Mouse (Mus musculus) lung, postnatal 36 days (tissue): ENCODE results near the gene Bcar3.
A peak's percentile ranks its signal among the peaks of the same experiment; 100 is the strongest.
"Not testable (repeated sequence)": the region's sequence is repeated elsewhere in the genome, so short reads cannot be mapped to it uniquely, and the experiment has no call there.

Source experiments
- DNase-seq: peaks from one replicate; pipeline ENCODE4 v3.0.0; 2022; ENCODE audit warnings: mixed read lengths

The Bcar3 gene

DNA sequence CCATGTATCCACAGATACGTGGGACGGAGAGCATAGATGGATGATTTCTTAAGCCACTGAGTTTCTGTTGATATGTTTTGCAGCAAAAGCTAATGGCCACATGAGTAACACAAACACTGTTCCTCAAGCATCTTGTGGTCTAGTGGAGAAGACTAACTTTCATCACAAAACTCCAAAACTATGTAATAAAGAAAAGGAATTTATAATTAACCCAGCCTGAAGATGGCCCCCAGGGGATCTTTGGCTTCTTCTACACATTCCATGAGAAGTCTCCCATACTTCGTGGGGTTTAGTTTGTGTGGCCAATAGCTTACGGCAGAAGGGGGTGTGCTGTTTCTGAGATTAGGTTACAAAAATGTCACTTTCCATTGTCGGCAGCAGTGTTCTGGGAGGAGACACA, 92.5 kb downstream of the Bcar3 start:
- no peak for DNase-seq

DNA sequence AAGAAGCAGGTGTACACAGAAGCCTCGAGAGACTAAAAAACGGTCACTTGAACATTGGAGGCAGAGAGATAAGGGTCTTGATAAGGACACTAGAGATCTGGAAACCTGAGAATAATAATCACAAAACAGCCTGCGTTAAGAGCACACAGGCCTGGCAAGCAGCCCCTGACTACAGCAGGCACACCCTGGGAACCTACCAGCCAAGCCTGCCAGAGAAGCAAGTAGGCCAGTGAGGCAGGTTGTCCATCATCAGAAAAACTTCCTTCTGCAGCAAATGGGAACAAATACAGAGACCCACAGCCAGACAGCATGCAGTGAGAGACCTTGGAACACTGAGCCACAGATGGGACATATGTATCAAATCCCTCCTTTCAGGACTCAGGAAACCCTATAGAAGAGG, 93.8 kb downstream of the Bcar3 start:
- no peak for DNase-seq

DNA sequence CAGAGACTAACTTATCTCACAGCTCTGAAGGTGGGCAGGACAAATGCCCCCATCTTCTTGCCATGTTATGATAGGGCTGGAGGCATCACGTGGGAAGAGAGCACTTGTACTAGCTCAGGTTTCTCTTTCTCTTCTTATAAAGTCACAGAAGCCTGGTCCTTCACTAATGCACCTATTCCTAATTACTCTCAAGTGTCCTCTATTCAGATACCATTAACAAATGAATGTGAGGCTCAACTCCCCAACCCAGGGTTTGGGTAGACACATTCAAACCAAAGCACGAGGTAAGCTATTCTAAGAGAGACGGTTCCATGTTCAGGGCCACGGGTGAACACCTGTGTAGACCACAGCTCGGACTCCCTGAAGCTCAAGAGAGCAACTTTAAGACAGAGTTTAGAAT, 96.0 kb downstream of the Bcar3 start:
- DNase-seq = no peak

DNA sequence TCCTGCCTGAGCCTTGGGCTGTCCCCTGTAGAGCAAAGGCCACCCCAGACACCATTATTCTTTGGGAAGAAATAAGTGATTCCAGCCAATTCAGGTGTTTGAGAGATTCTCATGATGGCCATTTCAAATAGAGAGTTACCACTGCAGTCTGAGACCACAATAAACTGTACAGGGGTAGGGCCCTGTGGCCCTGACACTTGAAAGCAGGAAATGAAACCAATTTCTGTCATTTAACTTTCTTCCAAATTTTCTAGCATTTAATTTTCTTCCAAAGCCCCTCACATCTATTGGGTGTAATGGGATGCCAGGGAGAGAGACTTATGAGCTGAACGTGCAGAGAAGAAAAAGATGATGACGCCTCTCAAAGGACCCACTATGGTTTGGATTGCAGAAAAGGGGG, 97.2 kb downstream of the Bcar3 start:
- DNase-seq = no peak

DNA sequence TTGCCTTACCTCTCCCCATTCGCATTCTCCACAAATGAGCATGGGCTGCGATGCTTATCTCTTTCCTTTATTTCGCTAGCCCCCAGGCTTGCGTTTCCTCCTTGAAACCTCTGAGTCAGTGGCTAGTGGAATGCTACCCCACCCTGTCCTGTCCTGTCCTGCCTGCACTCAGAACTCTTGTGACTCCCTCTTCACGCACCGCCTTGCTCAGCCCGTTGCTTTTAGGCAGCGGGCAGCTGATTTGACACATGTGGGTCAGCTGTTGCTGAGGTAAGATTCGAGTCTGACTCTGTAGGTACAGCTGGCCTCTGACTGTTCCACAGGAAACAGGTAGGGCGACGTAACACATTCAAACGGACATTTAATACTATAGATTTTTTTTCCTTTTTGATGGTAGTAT, 97.9 kb downstream of the Bcar3 start:
- peak; percentile 41 for DNase-seq

DNA sequence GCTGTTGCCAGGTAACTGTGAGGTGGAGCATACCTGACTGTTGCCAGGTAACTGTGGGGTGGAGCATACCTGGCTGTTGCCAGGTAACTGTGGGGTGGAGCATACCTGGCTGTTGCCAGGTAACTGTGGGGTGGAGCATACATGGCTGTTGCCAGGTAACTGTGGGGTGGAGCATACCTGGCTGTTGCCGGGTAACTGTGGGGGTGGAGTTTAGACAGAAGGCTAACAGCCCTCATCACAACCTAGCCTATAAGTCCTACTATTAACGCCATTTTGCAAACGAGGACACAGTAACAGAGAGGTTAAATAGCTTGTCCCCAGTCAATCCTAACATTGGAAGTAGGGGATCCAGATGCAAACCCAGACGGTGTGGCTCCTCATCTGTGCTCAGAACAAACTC, 99.5 kb downstream of the Bcar3 start:
- not testable (repeated sequence) for DNase-seq

DNA sequence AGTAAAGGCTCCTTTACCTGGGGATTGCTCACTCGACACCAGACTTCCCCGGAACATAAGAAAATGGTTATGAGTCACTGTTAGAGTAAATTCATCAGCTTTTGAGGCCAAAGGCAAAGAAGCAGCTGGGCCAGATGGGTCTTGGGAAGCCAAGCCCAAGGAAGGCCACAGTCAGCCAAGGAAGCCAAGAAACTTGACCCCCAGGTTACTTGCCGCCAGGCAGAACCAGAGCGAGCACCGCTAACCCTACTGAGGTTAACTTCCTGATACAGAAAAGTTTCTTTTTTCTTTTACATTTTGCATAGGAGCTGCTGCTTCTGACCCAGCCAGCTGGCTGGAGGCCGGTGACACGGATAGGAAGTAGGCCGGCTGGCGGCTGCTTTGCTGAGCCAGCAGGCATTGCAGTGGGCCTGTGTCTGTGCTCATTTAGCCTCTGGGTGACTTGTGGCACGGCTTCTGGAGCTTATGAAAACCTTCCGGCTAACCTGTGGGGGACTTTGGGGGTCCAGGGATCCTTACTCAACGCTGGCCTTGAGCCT, 100.0 kb downstream of the Bcar3 start:
- DNase-seq = peak; percentile 25

DNA sequence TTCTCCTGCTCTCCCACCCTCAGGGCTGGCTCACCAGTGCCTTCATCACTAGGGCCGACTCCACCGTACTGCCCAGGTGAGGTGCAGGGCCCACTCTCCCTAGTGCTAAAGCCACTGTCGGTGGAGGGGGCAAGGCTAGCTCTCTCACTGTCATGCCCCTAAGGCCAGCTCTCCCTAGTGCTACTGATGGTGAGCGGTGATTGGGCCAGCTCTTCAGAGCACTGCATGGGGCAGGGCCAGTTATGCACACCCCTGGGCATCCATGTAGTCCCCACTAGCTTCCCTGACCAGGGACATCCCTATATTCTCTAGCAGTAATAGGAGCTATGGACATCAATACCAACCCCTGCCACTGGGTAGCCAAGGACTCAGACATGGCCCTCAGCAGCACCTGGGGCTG, 103.0 kb downstream of the Bcar3 start:
- DNase-seq = no peak

DNA sequence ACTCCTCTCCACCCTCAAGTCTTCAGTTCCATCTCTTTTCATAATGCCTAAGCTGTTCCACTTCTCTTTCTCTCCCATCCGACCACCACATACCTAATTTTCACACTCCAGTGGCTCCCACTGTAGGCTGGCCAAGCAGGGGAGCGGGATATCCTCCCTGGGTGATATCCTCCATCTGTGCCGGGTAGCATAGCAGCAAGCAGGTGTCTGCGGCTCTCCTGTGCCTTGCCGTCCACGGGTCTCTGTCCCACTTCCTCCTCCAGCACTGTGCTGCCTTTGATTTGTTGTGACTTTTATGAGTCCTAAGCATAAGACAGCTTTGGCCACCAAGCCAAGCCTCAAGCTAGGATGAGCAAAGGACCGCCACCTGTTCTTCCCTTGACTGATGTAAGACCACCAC, 103.5 kb downstream of the Bcar3 start:
- no peak for DNase-seq

DNA sequence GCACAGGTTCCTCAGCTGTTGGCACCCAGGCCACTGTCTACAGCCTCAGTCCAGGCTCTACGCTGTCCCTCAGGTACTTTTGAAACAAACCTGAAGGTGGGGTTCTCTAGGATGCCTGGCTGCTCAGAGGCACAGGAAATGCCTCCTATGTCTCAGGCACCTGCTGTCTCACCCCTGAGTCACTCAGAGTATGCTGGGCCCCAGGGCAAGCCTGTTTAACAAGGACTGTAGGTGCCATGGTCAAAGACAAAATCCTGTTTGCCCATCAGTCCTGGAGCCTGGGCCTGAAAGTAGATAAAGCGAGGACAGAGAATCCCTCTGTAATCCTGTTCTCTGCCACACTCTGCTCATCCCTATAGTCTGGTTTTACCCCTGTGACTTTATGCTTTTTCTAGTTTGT, 107.1 kb downstream of the Bcar3 start:
- no peak for DNase-seq

DNA sequence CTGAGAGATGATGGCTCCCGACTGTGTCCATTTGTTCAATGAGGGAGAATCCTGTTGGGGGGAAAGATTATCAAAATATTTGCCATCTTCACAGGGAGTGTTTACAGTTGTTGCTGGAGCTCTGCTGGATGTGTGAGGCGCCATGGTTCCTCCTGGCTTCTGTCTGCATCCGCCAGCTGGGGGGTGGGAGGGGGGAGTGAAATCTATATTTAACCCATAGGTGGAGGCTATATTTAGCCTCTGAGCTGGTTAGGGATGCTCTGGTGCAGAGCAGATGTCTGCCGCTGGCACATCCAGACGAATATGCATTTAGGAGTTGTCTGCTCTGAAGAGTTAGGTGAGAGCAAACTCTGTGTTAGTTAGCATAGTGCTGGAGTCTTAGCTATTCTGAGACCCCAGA, 108.2 kb downstream of the Bcar3 start:
- DNase-seq = no peak

DNA sequence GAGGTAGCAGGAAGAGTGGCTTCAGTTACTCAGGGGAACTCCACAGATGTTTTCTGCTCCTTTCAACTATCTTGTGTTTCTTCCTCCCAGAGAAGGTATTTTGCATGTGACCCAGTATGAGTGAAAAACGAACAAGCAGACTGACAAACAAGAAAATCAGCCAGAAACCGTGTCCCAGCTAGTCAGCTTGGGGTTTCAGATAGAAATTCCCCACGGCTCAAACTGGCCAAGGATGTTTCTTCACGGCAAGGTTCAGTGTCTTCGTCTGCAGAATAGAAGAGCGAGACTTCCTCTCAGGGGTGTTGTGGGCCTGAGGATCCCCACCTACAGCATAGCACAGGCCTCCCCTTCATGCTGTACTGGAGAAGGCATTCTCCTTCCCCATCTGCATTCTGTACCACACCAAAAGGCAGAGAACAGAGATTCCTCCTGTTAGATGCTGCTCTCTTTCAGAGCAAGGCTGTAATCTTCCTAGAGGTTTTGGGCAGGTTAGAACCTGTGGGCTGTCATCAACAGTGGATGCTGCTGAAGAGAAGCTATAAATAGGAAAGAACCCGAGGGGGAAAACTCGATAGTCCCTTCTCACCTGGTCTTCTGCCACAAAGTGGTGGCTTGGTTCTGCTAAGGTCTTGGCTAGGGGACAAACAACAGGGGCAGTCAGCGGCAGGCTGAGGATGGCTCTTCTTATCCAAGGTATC, 110.1 kb downstream of the Bcar3 start:
- DNase-seq = no peak

DNA sequence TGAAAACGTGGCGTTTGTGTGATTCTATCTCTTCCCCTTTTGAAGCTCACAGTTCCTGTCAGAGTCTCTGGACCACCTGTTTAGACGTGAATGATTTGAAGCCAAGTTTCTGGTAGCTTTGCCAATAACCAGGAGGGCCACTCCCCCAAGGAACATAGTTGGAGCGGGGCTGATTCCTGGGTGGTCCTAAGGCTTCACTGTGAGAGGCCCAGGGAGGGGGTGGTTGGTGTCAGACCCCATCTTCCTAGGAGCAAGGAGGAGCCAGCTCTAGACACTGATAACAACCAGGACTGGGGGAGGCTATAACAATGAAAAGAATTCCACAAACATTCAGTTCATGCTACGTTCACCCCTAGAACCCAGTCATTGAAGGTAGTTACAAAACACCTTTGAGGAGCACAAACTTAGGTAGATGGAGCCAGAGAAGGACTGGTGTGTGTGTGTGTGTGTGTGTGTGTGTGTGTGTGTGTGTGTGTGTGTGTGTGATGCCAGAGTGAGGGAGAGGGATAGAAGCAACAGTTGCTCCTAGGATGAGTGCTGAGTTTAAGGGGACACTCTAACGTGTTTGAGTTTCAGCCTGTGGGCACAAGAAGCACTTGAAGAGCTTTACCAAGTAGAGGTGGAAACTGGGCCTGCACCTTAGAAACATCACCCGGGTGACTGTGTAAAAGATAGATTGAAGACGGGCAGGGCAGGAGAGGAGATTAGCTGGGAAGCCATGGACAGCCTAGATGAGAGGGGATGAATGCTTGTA, 111.4 kb downstream of the Bcar3 start:
- no peak for DNase-seq

DNA sequence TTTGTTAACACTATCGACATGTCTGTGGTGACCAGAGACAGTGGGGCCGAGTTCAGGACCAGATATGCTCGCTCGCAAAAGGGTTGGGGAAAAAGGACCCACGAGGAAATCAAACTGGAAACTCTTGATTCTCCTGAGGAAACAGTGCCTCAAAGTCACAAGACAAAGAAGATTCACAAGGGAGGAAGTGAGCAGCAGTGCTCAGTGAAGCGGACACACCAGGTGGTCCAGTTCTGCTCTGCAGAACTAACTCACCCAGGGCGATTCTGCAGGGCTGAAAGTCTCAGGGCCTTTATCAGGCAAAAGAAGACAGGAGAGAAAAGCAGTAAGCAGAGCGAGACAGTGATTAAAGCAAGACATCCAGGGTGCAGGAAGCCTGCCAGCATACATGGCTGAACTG, 112.5 kb downstream of the Bcar3 start:
- DNase-seq = no peak

DNA sequence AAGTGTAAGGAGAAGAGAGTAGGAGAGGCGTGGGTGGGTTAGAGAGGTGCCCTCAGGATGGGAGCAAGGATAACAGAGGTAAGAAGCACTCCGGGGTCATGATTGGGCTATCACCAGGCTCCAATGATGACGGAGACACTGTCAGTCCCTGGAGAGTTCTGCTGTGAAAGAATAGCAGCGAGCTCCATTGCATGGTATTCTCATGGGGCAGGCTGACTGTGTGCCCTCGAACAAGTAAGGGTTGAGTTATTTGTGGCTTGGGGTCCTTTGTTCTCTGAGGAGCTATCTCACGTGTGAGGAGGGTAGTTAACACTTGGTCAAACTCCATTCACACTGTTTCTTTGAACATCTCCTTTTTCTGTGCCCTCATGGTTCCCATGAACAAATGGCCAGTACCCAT, 113.8 kb downstream of the Bcar3 start:
- DNase-seq = no peak

DNA sequence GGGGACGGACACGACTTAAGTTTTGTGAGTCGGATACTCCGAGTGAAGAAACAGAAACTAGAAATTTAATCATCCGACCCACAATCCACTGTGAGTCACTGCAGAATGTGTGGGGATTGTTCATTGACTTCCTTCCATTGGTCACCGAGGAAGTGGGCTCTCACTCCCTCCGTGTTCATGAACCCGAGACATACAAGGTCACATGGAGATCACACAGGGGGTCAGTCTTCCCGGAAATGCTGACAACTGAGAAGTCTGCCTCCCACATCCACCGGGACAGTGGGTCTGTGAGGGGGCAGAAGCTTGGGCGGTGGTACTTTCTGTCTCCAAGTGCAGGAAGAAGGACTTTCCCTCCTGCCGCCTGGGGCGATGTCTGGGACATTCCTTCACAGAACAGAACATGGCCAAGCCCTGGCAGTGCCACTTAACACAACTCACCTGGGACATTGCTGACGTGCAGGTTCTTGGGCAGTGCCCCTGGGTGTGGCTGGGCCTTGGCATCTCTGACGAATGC, 114.9 kb downstream of the Bcar3 start:
- peak; percentile 81 for DNase-seq

DNA sequence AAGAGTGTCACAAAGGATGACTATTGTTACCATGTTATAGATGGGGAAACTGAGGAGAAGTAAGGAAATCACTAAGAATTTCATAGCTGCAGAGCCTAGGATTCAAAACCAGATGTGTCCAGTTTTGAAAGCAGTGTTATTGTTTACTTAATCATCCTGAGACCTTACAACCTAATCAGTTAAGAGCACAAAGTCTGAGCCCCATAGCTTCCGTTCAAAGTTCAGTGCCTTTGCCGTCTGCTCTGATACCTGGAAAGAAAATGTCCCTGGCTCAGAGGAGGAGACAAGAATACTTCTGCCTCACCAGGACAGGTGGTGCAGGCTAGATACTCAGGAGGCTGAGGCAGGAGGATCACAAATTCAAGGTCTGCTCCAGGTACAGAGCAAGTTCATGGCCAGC, 117.7 kb downstream of the Bcar3 start:
- no peak for DNase-seq

DNA sequence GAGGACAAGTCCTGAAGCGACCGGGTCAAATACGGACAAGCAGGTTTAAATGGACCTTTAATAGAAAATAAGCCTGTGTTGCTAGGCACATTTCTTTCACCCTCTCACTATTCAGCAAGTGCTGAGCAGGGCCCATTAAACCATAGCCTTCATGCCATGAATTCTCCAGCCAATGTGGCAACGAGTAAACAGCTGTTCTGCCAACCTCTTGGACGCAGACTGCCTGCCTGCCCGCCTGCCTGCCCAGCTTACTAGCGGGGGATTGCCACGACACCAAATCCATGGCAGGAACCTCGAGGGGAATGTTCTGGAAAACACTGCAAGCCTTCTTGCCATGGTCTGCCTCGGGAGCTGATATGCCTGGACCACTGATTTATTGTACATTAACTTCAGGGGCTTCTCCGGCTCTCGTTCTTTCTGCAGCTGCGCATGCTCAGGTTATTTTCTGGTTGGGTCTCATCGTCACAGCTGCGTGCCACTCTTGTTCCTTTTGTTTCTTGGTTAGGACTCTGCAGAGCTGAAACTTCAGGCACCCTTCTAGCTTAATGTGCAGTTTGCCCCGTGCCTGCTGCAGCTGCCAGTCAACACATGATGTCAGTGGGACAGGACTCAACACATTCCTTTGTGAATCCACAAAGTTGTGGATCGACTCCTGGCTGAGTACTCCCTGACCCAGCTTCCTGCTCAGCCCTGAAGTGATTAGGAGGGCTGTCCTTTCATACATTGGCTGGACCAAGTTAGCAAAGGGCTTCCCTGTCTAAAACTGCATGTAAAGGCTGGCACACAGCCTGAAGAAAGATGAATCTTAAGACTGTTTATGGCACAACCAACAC, 120.0 kb downstream of the Bcar3 start:
- DNase-seq = peak; percentile 46

DNA sequence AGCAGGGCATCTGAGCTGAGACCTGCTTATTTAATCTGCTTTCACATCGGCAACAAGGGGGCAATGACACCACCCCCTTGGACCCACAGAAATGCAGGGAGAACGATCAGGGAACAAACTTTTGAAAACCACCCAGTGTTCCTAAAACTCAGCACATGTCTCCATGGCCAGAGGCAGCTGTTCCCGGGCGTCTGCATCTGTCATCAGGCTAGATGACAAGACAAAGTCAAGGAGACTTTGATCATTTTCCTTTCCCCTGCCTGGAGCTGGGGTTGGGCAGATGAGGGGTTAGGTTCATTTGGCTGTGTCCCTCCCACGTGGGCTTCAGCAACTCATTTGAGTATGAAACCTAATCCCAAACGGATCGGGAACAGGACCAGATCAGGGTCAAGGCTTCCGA, 120.9 kb downstream of the Bcar3 start:
- DNase-seq = no peak

DNA sequence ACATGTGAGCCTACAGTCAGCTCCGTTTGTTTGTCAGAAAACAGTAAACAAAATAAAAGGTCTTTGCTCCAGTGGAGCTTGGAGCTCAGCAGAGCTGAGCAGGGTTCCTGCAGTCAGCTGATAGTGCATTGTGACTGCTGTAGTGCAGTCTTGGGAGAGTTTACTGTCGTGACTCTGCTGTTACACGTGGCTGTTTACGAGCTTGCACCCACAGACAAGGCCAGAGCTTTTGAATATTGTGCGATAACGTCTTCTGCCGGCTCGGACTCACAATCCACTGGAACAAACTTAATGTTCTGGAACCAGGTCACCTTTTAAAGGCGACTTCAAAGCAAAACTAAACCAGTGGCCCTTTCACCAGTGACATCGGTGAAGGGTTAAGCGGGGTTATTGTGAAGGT, 123.5 kb downstream of the Bcar3 start:
- no peak for DNase-seq

DNA sequence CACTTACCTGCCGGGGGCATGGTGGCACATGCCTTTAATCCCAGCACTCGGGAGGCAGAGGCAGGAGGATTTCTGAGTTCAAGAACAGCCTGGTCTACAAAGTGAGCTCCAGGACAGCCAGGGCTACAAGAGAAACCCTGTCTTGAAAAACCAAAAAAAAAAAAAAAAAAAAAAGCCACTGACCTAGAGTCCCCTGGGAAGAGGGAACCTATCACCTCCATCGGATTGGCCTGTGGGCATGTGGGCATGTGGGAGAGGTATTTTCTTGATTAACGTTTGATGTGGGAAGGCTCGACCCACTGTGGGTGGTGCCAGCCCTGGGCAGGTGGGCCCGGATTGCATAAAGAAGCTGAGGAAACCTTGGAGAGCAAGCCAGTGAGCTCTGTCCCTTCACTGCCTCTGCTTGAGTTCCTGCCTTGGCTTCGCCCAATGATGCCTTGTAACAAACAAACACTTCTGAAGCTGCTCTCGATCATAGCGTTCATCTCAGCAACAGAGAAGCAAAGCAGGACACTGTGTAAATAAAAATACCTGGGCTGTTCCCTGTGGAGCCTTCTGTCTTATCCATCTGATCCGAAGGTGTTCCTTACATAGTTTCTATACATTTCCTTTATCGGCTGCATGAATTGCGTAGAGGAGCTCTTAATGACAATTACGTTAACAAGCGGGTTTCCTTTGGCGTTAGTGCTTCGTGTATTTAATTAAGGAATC, 124.8 kb downstream of the Bcar3 start:
- no peak for DNase-seq

DNA sequence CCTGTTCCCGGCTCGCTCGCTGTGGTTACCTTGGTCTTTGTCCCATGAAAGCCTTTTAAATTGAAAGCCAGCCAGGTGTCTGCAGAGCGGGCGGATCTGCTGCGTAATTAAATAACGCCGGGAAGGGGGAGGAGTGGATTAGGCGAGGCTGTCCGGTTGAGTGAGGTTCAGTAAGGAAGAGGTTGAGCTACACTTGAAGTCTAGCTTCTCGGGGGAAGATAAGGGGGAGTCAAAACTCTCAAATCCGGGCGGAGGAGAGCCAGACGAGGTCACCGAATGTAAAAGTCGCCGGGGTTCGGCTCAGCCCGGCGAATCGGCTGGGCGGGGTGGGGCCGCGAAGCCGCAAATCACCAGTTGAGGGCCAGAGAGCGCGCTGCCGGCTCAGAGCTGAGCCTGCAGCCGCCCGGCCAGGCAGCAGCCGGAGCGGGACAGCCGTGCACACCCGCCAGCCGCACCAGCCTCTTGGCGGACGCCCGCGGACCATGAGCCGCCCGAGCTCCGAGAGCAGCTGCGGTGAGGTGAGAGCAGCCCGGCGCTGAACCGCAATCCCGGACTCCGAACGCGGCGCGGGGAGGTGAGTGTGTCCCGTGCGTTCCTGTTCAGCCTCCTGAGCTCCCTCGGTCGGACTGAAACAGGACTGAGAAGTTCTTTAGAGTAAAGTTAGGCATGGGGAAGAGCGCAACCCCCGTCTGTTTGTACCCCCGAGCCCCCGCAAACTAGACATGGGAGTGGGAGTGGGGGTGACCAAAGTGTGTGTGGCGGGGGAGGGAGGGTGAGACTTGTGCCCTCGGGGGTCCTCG, 125.9 kb downstream of the Bcar3 start:
- peak; percentile 88 for DNase-seq
